Mouse (Mus musculus) limb, embryonic 15.5 days (tissue): ENCODE results near the gene Lag3. TPM values are rescaled to one million over a fixed set of nuclear protein-coding genes. Genes with fewer than 3 reads are reported as not detected.
"Not testable (repeated sequence)": the region's sequence is repeated elsewhere in the genome, so short reads cannot be mapped to it uniquely, and the experiment has no call there.

ENCODE experiments used
- ATAC-seq: fragments of 200-750 bp; cut with Nextera tagmentation; 2 replicates; pipeline ENCODE4 v1.8.0; 2017; ENCODE audit warnings: low read depth, moderate TSS enrichment; ENCODE audit not compliant: insufficient number of reproducible peaks, low FRiP score, low TSS enrichment
- H3K27ac ChIP-seq: fragments of 300-500 bp; sonication (generic); 2 replicates; pipeline ENCODE4 v1.5.1; 2015; ENCODE audit warnings: moderate library complexity, mild to moderate bottlenecking, inconsistent platforms
- H3K27me3 ChIP-seq: fragments of 300-500 bp; sonication (generic); 2 replicates; pipeline ENCODE4 v1.6.1; 2015; ENCODE audit warnings: inconsistent platforms
- H3K36me3 ChIP-seq: fragments of 300-500 bp; sonication (generic); 2 replicates; pipeline ENCODE4 v1.6.1; 2015; ENCODE audit warnings: inconsistent platforms
- H3K4me1 ChIP-seq: fragments of 300-500 bp; sonication (generic); 2 replicates; pipeline ENCODE4 v1.6.1; 2015; ENCODE audit warnings: inconsistent platforms
- H3K4me2 ChIP-seq: fragments of 300-500 bp; sonication (generic); 2 replicates; pipeline ENCODE4 v1.6.1; 2015; ENCODE audit warnings: mild to moderate bottlenecking, inconsistent platforms
- H3K4me3 ChIP-seq: fragments of 300-500 bp; sonication (generic); 2 replicates; pipeline ENCODE4 v1.5.1; 2015; ENCODE audit warnings: mild to moderate bottlenecking, inconsistent platforms
- H3K9ac ChIP-seq: fragments of 300-500 bp; sonication (generic); 2 replicates; pipeline ENCODE4 v1.6.1; 2015; ENCODE audit warnings: inconsistent platforms
- H3K9me3 ChIP-seq: fragments of 300-500 bp; sonication (generic); 2 replicates; pipeline ENCODE4 v1.6.1; 2016; ENCODE audit warnings: inconsistent platforms
- WGBS: fragments of 180-500 bp; shearing (Covaris S2); methylation state at CpG from one replicate; pipeline ENCODE4 v1.1.7; 2015; 5-methylcytosine and 5-hydroxymethylcytosine counted together
- polyA plus RNA-seq: library from polyadenylated mRNA; unstranded; fragments of >200 nt; fragmentation: Nextera tagmentation; extraction: Ambion mirVana; gene quantifications from 2 replicates; pipeline ENCODE4 v1.2.1, GENCODE M21; 2015

Lag3 gene
- polyA plus RNA-seq, 1 experiment from 2014 or later = 2.3 TPM

DNA sequence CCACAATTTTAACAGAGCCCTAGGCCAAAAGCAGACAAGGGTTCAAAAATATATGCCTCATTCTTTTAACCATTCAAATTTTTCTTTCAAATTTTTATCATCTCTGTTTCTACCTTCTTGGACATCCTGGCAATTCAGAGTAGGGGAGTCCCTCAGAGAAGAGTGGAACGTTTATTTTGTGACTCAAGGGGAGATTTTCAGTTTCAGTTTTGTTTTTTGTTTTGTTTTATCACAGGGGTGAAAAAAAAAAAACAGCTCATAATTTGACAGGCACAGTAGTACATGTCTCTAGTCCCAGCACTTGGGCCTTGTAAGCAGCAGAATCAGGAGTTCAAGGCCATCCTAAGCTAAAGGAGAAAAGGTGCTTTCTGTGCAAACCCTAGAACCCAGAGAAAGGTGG, 3.7 kb downstream of the Lag3 start:
- Histone ChIP-seq H3K4me1 (peaks cover 34% of the 10 kb centered on the region), H3K4me2 (no peak overlapping the region), H3K9me3 (no peaks in the 10 kb centered on the region), H3K36me3 (peaks cover 5% of the 10 kb centered on the region), H3K4me3 (no peak overlapping the region), H3K27ac (no peak overlapping the region), H3K9ac (no peak overlapping the region), H3K27me3 (peaks cover 15% of the 10 kb centered on the region)
- WGBS = 66% methylated on average over 1 of the region's 1 CpGs
- ATAC-seq = no peak

DNA sequence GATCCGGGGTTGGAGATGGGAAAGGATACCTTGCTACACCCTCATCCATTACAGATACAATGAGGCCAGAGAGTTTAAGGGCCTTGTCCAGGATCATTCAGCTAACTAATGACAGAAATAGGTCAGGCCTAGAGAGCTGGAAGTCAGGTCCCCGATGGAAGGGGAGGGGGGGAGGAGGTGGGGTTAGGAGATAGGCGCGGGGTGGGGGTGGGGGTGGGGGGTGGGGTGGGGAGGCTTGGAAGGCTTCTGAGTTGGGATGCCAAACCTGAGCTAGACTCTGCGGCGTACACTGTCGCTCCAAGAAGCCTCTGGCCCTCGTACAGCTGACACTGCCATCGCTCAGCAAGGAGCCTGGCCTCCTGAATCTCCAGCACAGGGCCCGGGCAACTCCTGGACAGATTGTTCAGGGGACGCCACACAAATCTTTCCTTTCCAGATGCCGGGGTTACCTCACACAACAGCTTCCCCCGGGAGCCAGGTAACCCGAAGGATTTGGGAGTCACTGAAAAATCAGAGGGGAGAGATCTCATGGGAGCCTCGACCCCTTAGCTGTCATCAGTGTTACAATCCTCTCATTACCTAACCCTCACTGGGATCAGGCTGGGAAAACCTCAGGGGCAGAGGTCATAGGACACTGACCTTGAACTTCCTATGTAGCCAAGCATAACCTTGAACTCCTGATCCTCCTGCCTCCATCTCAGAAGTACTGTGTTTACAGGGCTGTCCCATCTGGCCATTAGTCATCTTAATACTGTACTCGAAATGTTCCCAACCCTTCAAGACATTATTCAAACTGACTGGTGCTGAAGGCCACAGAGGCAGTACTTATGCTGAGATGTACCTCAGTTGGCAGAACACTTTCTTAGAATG, 6.3 kb downstream of the Lag3 start:
- Histone ChIP-seq H3K9me3 (no peaks in the 10 kb centered on the region), H3K36me3 (no peaks in the 10 kb centered on the region), H3K4me1 (peaks cover 19% of the 10 kb centered on the region), H3K27me3 (peaks cover 11% of the 10 kb centered on the region), H3K9ac (peak overlapping the region; percentile 37; the same call in 1 of the 2 replicates), H3K27ac (peak overlapping the region; percentile 98), H3K4me2 (peak overlapping the region; percentile 84), H3K4me3 (peak overlapping the region; percentile 52)
- no peak for ATAC-seq
- 51% methylated on average over 14 of the region's 16 CpGs for WGBS

DNA sequence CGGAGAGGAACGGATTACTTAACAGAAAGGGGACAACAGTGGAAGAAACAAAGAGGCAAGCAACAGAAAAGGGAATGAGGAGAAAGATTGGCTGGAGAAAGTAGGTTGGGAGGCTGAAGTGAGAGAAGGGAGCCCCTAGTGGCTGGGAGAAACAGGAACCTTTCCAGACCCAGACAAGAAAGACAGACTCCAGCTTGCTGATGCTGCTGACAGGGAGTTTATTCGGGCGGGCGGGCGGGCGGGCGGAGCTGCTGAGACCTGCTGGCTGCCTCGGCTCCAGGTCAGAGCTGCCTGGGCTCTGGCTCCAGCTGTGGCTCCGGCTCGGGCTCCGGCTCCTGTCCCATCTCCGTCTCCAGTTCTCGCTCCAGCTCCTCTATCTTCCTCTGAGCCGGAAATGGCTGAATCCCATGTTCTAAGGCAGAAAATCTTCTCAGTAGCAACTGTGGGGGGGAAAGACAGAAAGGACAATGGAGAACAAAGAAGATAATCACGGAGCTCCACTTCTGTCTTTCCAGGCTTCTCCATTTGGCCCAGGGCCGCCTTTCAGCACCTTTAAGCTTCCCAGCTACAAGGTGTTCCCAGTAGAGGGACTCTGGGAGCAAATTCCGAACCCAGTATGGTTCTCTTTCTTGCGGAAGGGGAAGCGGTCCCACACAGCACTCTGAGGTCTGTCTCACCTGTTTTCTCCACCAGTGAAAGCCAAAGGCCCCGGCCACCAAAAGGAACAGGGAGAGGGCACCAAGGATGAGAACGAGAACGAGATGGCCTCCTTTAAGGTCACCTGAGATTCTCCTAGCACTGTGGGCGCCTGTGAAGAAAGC, 7.1 kb downstream of the Lag3 start:
- Histone ChIP-seq H3K4me3 (peak overlapping the region; percentile 52), H3K4me2 (peak overlapping the region; percentile 84), H3K36me3 (no peaks in the 10 kb centered on the region), H3K4me1 (peaks cover 12% of the 10 kb centered on the region), H3K27me3 (peaks cover 6% of the 10 kb centered on the region), H3K9ac (peak overlapping the region; percentile 52), H3K27ac (peak overlapping the region; percentile 98), H3K9me3 (no peaks in the 10 kb centered on the region)
- ATAC-seq = peak; percentile 70
- 7% methylated on average over 24 of the region's 24 CpGs for WGBS

DNA sequence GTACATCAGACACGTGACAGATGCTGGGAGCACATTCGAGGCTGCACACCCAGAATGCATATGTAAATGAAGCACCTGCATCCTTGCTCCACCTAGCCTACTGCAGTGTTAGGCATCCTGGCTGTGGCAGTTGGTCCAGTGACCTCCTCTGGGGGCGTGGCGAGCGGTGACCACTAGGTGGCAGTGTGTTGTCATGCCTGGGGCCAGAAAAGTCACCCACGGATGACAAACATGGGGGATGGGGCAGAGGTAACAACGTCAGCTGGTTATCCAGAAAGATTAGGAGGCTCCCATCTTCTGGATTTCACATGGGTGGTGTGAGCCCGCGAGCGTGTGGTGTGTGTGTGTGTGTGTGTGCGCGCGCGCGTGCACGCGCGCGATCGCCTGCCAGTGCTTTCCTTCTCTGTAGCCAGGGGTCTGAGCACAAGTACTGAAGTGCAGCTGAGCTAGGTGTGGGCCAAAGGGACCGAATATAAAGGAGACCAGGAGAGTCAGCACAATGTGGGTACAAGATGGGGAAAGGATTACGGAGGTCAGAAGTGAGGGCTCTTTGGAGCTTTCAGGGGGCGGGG, 7.8 kb downstream of the Lag3 start:
- no peaks in the 10 kb centered on the region for H3K36me3 ChIP-seq
- peaks cover 12% of the 10 kb centered on the region for H3K4me1 ChIP-seq
- peak overlapping the region; percentile 52 for H3K9ac ChIP-seq
- no peaks in the 10 kb centered on the region for H3K9me3 ChIP-seq
- peak overlapping the region; percentile 84 for H3K4me2 ChIP-seq
- H3K27me3 ChIP-seq = peaks cover 6% of the 10 kb centered on the region
- ATAC-seq = peak; percentile 80
- peak overlapping the region; percentile 98 for H3K27ac ChIP-seq
- WGBS = under 1% methylated on average over 23 of the region's 23 CpGs
- H3K4me3 ChIP-seq = peak overlapping the region; percentile 52

DNA sequence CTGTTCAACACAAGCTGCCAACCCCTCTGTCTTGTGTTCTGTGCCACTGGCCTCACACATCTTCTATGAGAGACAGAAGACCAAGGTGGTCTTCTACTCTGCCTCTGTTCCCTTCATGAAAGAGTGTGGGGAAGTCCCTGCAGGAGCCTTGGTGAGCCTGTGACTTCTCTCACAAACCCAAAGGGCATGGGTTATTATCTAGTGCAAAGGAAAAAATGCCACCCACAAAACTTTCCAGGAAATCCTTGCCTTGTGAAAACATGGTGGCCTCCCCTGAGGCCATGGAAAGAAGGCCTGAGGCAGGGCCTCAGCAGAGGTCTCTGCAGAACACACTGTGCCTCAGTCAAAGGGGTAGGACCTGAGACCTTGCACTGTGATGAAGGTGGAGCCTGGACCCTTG, 9.7 kb downstream of the Lag3 start:
- peaks cover 12% of the 10 kb centered on the region for H3K4me1 ChIP-seq
- H3K27me3 ChIP-seq = no peaks in the 10 kb centered on the region
- H3K27ac ChIP-seq = no peak overlapping the region
- H3K4me2 ChIP-seq = no peak overlapping the region
- no peaks in the 10 kb centered on the region for H3K9me3 ChIP-seq
- H3K9ac ChIP-seq = no peak overlapping the region
- no peak for ATAC-seq
- H3K36me3 ChIP-seq = no peaks in the 10 kb centered on the region
- H3K4me3 ChIP-seq = no peak overlapping the region

DNA sequence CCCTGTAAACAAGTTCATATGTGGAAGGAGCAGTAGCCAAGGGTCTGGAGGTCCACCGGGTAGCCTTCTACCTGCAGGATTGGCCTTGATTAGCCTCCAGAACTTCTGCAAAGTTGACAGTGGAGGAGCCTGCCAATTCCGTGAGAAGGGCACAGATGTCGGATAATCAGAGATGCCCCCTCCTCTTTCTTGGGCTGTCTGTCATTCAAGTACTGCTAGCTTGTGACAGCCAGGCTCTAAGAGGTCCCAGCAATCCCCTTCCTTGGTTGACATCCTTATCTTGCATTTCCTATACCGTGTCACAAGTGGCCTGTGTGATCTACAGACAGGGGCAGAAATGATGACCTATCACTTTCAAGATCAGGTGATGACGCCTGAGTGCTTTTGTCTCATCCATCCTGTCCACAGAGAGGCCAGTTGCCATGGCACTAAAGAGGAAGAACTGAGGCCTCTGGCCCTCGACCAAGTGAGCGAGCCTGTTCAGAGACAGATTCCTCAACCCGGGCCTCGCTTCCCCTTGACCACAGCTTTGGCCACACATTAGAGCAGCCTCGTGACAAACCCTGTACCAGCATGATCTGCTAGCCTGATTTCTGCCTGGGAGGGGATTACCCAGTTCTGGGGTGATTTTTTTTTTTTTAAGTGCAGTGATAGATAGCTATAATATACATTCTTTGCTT, 10.6 kb downstream of the Lag3 start:
- WGBS = 63% methylated on average over 10 of the region's 10 CpGs
- Histone ChIP-seq H3K4me3 (no peak overlapping the region), H3K27me3 (no peaks in the 10 kb centered on the region), H3K4me2 (no peak overlapping the region), H3K36me3 (no peaks in the 10 kb centered on the region), H3K9me3 (no peaks in the 10 kb centered on the region), H3K9ac (no peak overlapping the region), H3K27ac (no peak overlapping the region), H3K4me1 (peaks cover 12% of the 10 kb centered on the region)
- ATAC-seq = no peak

DNA sequence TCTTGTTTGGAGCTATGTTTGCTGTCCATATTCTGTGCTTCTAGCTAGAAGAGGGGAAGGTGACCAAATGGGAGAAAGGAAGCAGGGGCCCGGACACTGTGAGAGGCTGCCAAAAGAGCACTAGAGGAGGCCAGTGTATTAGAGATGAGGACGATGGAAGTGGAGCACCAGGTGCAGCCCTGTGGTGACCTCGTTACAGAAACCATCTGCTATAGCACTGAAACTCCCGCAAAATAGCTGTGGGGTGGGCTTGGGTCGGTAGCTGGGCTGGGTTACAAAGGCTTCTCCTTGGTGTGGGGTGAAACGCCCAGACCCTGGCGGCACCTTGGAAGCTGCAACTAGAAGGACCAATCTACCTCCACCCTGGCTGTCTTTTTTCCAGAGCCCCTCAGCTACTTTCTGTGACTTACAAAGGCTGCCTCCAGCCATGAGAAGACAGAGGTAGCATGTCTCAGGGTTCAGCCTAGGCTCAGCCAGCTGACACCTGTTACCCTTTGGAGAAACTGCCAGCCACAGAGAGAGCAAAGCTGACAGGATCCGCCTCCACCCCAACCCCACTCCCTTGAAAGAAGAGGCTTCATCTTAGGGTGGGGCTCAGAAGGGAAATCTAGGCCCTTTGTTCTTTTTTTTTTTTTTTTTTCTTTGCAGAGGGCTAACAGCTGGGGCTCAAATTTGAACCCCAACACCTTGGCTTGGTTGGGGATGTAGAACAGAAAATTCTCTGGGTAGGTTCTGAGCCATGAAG, 11.3 kb downstream of the Lag3 start:
- WGBS = 42% methylated on average over 8 of the region's 8 CpGs

DNA sequence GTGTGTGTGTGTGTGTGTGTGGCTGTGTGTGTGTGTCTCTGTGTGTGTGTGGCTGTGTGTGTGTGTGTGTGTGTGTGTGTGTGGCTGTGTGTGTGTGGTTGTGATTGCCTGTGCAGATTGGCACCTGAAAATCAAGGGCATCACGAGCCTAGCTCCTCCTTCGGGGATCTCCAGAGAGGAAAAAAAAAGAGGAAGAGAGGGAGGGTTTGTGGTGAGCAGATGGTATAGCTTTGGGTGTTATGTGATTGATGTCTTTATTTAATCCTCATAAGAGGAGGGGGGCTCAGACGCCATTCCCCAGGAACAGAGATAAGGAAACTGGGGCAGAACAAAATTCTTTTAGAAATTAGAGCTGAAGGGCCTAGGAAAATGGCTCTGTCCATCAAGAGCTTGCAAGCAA, 13.1 kb downstream of the Lag3 start:
- H3K27ac ChIP-seq = no peak overlapping the region
- H3K9ac ChIP-seq = no peak overlapping the region
- no peak for ATAC-seq
- 48% methylated on average over 3 of the region's 3 CpGs for WGBS
- no peaks in the 10 kb centered on the region for H3K4me1 ChIP-seq
- H3K4me3 ChIP-seq = no peak overlapping the region
- no peaks in the 10 kb centered on the region for H3K9me3 ChIP-seq
- H3K4me2 ChIP-seq = no peak overlapping the region
- no peaks in the 10 kb centered on the region for H3K36me3 ChIP-seq
- H3K27me3 ChIP-seq = no peaks in the 10 kb centered on the region

More for the DNA sequence above, 11.3 kb downstream of the Lag3 start:
- Histone ChIP-seq H3K27ac (no peak overlapping the region), H3K9me3 (no peaks in the 10 kb centered on the region), H3K9ac (no peak overlapping the region), H3K4me1 (peaks cover 9% of the 10 kb centered on the region), H3K36me3 (no peaks in the 10 kb centered on the region), H3K27me3 (no peaks in the 10 kb centered on the region), H3K4me3 (no peak overlapping the region), H3K4me2 (no peak overlapping the region)
- ATAC-seq = no peak

DNA sequence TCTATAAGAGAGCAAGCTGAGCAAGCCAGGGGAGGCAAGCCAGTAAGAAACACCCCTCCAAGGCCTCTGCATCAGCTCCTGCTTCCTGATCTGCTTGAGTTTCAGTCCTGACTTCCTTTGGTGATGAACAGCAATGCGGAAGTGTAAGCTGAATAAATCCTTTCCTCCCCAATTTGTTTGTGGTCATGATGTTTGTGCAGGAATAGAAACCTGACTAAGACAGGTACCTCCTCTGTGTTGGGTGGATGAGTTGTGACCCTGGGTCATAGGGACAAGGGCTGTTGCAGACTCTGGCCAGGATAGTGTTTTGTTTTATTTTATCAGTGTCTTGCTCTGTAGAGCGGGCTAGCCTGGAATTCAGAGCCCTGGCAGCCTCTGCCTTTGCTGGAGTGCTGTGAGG, 17.4 kb downstream of the Lag3 start:
- H3K9ac ChIP-seq, ATAC-seq, H3K4me3 ChIP-seq, H3K36me3 ChIP-seq, H3K9me3 ChIP-seq, H3K27me3 ChIP-seq, H3K27ac ChIP-seq, H3K4me2 ChIP-seq, H3K4me1 ChIP-seq: not testable (repeated sequence)
- 91% methylated on average over 2 of the region's 2 CpGs for whole genome bisulfite sequencing

DNA sequence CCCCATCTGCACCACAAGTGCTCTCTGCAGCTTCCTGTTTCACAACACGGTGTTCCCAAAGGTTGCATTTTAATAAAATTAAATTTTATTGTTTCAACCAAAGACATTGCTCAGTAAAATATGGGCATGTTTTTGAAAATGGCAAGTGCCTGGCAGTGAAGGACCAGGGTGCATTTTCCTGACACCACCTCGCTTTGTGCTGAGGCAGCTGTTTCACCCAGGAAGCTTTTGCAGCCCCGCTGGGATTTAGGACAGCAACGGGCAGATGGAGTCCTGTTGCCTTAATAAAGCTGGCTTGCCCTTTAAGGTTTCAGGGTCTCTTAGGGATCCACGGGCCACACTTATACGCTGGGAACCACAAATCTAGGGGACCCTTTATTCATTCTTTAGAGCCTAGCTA, 20.5 kb downstream of the Lag3 start:
- WGBS = 51% methylated on average over 6 of the region's 6 CpGs
- Histone ChIP-seq H3K36me3 (no peaks in the 10 kb centered on the region), H3K27me3 (no peaks in the 10 kb centered on the region), H3K9ac (no peak overlapping the region), H3K27ac (no peak overlapping the region), H3K9me3 (no peaks in the 10 kb centered on the region), H3K4me1 (no peaks in the 10 kb centered on the region), H3K4me3 (no peak overlapping the region), H3K4me2 (no peak overlapping the region)
- ATAC-seq = no peak

DNA sequence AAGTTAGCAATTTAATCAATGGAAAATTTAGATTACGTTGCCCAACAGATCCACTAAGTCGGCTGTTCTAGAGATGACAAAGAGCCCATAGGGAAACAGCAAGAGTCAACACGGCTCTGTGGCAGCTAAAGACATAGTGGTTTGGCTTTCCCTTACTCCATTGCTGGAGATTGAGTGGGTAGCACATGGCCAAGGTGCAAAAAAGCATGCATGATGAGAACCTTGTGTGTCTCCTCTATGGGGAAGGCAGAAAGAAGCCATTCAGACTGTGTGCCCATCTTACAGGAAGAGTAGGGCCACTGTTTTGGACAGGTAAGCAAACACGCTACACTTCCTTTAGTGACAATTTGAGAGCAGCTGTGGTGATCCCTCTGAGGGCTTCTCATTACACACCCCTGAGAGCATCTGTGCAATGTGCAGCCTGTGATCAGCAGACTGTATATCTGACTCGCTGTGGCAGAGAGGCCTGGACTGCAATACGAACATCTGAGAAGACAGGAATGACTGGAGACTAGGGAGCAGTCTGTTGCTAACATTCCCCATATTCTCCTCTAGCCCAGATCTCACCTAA, 22.9 kb downstream of the Lag3 start:
- WGBS = 87% methylated on average over 6 of the region's 6 CpGs
- no peaks in the 10 kb centered on the region for H3K36me3 ChIP-seq
- no peak overlapping the region for H3K4me2 ChIP-seq
- H3K9me3 ChIP-seq = no peaks in the 10 kb centered on the region
- H3K4me3 ChIP-seq = no peak overlapping the region
- no peak for ATAC-seq
- H3K27ac ChIP-seq = no peak overlapping the region
- no peaks in the 10 kb centered on the region for H3K27me3 ChIP-seq
- 0 out of 2 replicates have a peak, but pooled peaks cover 4% of the 10 kb centered on the region for H3K4me1 ChIP-seq
- H3K9ac ChIP-seq = no peak overlapping the region
